Mouse (Mus musculus): ENCODE results near the gene Triobp. TPM values are rescaled to one million over a fixed set of nuclear protein-coding genes. Genes with fewer than 3 reads are reported as not detected.
A peak's percentile ranks its signal among the peaks of the same experiment; 100 is the strongest.

The Triobp gene
- polyA plus RNA-seq, 1 experiment = 35.7 TPM

DNA sequence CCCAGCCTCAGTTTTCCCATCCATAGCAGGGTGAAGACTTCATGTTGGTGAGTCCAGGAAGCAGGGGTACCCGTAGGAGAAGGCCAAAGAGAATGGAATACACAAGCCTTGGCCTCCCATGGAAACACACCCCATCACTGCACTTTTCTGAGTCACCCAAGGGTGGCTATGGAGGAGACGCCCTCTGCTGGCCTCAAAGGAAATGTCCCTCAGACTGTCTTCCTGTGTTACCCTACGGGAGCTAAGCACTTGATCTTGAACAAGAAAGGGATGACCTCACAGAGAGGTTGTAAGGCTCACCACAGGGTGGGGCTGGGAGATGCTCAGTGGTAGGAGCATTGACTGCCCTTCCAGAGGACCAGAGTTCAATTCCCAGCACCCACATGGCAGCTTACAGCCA lies 15.9 kb upstream of the Triobp start:
- Histone ChIP-seq H3K27me3 (ENCODE audit: control insufficient read depth, insufficient read depth, insufficient read length) (no peaks in the 10 kb centered on the region), H3ac (ENCODE audit: control insufficient read depth, insufficient read length, low read depth) (no peak overlapping the region), H3K4me3 (ENCODE audit: insufficient read depth, poor library complexity, severe bottlenecking) (no peak overlapping the region), H3K36me3 (ENCODE audit: control insufficient read depth, insufficient read depth) (peaks cover 37% of the 10 kb centered on the region), H3K79me2 (ENCODE audit: control insufficient read depth, insufficient read depth) (peaks cover 52% of the 10 kb centered on the region), H3K79me3 (ENCODE audit: low read depth) (peaks cover 41% of the 10 kb centered on the region)
- TF ChIP-seq CEBPB (IDR thresholded peaks at IDR 0.05; ENCODE audit: low read depth) (no peak), FOSL1 (IDR thresholded peaks at IDR 0.05; ENCODE audit: insufficient read depth, low read length, poor library complexity, severe bottlenecking) (peak; percentile 17), MAX (IDR thresholded peaks at IDR 0.05) (peak; percentile 65), CTCF (IDR thresholded peaks at IDR 0.05; ENCODE audit: control insufficient read depth, insufficient read depth, insufficient read length) (peak; percentile 80), MYOG (IDR thresholded peaks at IDR 0.05; ENCODE audit: control insufficient read depth, extremely low read depth, insufficient read length) (no peak), USF1 (IDR thresholded peaks at IDR 0.05; ENCODE audit: low read depth) (no peak), MYOD1 (IDR thresholded peaks at IDR 0.05; ENCODE audit: control insufficient read depth, insufficient read length, low read depth) (no peak)

DNA sequence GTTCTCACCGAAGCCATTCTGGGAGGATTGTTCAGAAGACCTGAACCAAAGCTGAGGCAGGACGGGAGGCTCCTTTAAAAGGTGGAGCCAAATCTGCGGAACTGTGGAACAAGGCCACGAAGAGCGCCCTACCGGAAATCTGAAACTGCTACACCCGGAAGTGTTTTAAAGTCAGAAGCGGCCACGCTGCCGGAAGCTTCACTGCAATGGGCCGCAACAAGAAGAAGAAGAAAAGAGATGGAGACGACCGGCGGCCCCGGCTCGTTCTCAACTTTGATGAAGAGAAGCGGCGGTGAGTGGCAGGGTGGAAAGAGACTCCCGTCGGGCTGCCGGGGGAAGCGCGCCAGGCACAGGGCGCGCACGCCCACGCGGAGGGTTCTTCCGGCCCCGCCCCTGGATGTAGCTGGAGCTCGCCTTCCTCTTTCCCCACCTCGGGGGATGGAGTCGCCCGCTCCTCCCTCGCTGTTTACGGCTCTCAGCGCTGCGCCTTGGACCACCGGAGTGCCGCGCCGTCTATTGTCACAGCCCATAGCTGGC lies 12.7 kb upstream of the Triobp start, which contains the start of gene Nol12:
Gene Nol12, plus strand, starts transcription at position 150 of the 537 bp plus-strand sequence.
- Histone ChIP-seq H3K79me2 (ENCODE audit: control insufficient read depth, insufficient read depth) (peaks cover 28% of the 10 kb centered on the region), H3K36me3 (ENCODE audit: control insufficient read depth, insufficient read depth) (peaks cover 45% of the 10 kb centered on the region), H3K4me3 (ENCODE audit: insufficient read depth, poor library complexity, severe bottlenecking) (peak within 1 kb of the TSS; percentile 92), H3ac (ENCODE audit: control insufficient read depth, insufficient read length, low read depth) (peak within 1 kb of the TSS; percentile 92), H3K27me3 (ENCODE audit: control insufficient read depth, insufficient read depth, insufficient read length) (no peaks in the 10 kb centered on the region), H3K79me3 (ENCODE audit: low read depth) (peaks cover 15% of the 10 kb centered on the region)
- TF ChIP-seq USF1 (IDR thresholded peaks at IDR 0.05; ENCODE audit: low read depth) = peak; percentile 29
- TF ChIP-seq MAX (IDR thresholded peaks at IDR 0.05) = peak; percentile 92
- no peak for TF ChIP-seq CTCF (IDR thresholded peaks at IDR 0.05; ENCODE audit: control insufficient read depth, insufficient read depth, insufficient read length)

GRCm38 (mm10) chr15:78936403-78936802 lies 11.1 kb upstream of the Triobp start:
- no peaks in the 10 kb centered on the region for H3K27me3 ChIP-seq (ENCODE audit: control insufficient read depth, insufficient read depth, insufficient read length)
- H3K4me3 ChIP-seq (ENCODE audit: insufficient read depth, poor library complexity, severe bottlenecking) = no peak overlapping the region
- peaks cover 14% of the 10 kb centered on the region for H3K79me3 ChIP-seq (ENCODE audit: low read depth)
- peaks cover 52% of the 10 kb centered on the region for H3K36me3 ChIP-seq (ENCODE audit: control insufficient read depth, insufficient read depth)
- peaks cover 24% of the 10 kb centered on the region for H3K79me2 ChIP-seq (ENCODE audit: control insufficient read depth, insufficient read depth)
- TF ChIP-seq FOSL1 (IDR thresholded peaks at IDR 0.05; ENCODE audit: insufficient read depth, low read length, poor library complexity, severe bottlenecking) (no peak), CTCF (IDR thresholded peaks at IDR 0.05; ENCODE audit: control insufficient read depth, insufficient read depth, insufficient read length) (no peak), MYOG (IDR thresholded peaks at IDR 0.05; ENCODE audit: control insufficient read depth, extremely low read depth, insufficient read length) (no peak), CEBPB (IDR thresholded peaks at IDR 0.05; ENCODE audit: low read depth) (no peak), MYOD1 (IDR thresholded peaks at IDR 0.05; ENCODE audit: control insufficient read depth, insufficient read length, low read depth) (no peak), USF1 (IDR thresholded peaks at IDR 0.05; ENCODE audit: low read depth) (no peak), MAX (IDR thresholded peaks at IDR 0.05) (no peak)
- no peak overlapping the region for H3ac ChIP-seq (ENCODE audit: control insufficient read depth, insufficient read length, low read depth)

DNA sequence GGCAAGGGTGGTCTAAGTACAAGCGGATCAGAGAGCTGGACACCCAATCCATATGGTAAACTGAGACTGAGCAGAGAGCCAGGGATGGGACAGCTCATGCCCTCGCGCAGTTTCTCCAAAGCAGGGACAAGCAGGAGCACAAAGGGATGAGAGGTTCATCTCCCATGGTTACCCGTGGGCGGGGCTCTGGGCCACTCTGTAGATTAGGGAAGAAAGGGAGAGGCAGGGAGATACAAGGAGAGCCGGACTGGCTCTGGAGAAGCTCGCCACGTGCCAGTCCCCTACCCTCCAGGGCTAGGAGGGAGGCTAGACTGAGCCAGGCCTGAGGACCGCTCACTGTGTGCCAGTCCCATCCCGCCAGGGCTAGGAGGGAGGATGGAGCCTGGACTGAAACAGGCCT lies 10.2 kb upstream of the Triobp start:
- peaks cover 24% of the 10 kb centered on the region for H3K79me2 ChIP-seq (ENCODE audit: control insufficient read depth, insufficient read depth)
- H3K36me3 ChIP-seq (ENCODE audit: control insufficient read depth, insufficient read depth) = peaks cover 60% of the 10 kb centered on the region

DNA sequence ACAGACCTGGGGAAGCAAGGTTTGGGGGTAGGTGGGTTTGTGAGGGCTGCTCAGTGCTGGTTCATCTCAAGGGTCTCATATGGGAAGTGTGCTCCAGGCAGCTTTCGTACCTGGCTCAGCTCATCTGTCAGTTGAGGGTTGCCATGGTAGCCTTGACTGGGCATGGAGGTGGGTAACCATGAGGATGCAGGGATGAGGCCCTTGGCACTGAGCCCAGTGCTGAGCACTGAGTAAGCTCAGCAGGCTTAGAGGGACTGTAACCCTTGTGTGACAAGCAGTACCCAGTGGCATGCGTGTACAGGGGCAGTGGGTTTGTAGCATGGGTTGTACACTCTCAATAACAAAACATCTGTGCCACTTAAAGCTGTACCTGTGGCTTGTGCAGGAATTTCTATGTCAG lies 9.6 kb upstream of the Triobp start:
- H3K36me3 ChIP-seq (ENCODE audit: control insufficient read depth, insufficient read depth) = peaks cover 60% of the 10 kb centered on the region
- no peaks in the 10 kb centered on the region for H3K27me3 ChIP-seq (ENCODE audit: control insufficient read depth, insufficient read depth, insufficient read length)
- peaks cover 24% of the 10 kb centered on the region for H3K79me2 ChIP-seq (ENCODE audit: control insufficient read depth, insufficient read depth)
- TF ChIP-seq MYOG (IDR thresholded peaks at IDR 0.05; ENCODE audit: control insufficient read depth, extremely low read depth, insufficient read length) (no peak), CTCF (IDR thresholded peaks at IDR 0.05; ENCODE audit: control insufficient read depth, insufficient read depth, insufficient read length) (no peak), MAX (IDR thresholded peaks at IDR 0.05) (no peak), USF1 (IDR thresholded peaks at IDR 0.05; ENCODE audit: low read depth) (no peak), MYOD1 (IDR thresholded peaks at IDR 0.05; ENCODE audit: control insufficient read depth, insufficient read length, low read depth) (no peak), FOSL1 (IDR thresholded peaks at IDR 0.05; ENCODE audit: insufficient read depth, low read length, poor library complexity, severe bottlenecking) (no peak), CEBPB (IDR thresholded peaks at IDR 0.05; ENCODE audit: low read depth) (no peak)
- peaks cover 14% of the 10 kb centered on the region for H3K79me3 ChIP-seq (ENCODE audit: low read depth)
- no peak overlapping the region for H3K4me3 ChIP-seq (ENCODE audit: insufficient read depth, poor library complexity, severe bottlenecking)
- H3ac ChIP-seq (ENCODE audit: control insufficient read depth, insufficient read length, low read depth) = no peak overlapping the region

More for the DNA sequence above, 10.2 kb upstream of the Triobp start:
- TF ChIP-seq MYOD1 (IDR thresholded peaks at IDR 0.05; ENCODE audit: control insufficient read depth, insufficient read length, low read depth) (no peak), CTCF (IDR thresholded peaks at IDR 0.05; ENCODE audit: control insufficient read depth, insufficient read depth, insufficient read length) (no peak), MAX (IDR thresholded peaks at IDR 0.05) (no peak), MYOG (IDR thresholded peaks at IDR 0.05; ENCODE audit: control insufficient read depth, extremely low read depth, insufficient read length) (no peak), USF1 (IDR thresholded peaks at IDR 0.05; ENCODE audit: low read depth) (no peak), CEBPB (IDR thresholded peaks at IDR 0.05; ENCODE audit: low read depth) (no peak), FOSL1 (IDR thresholded peaks at IDR 0.05; ENCODE audit: insufficient read depth, low read length, poor library complexity, severe bottlenecking) (no peak)
- H3ac ChIP-seq (ENCODE audit: control insufficient read depth, insufficient read length, low read depth) = peak overlapping the region; percentile 38
- H3K4me3 ChIP-seq (ENCODE audit: insufficient read depth, poor library complexity, severe bottlenecking) = no peak overlapping the region
- H3K27me3 ChIP-seq (ENCODE audit: control insufficient read depth, insufficient read depth, insufficient read length) = no peaks in the 10 kb centered on the region
- H3K79me3 ChIP-seq (ENCODE audit: low read depth) = peaks cover 14% of the 10 kb centered on the region

- no peaks in the 10 kb centered on the region for H3K27me3 ChIP-seq (ENCODE audit: control insufficient read depth, insufficient read depth, insufficient read length)
- H3K36me3 ChIP-seq (ENCODE audit: control insufficient read depth, insufficient read depth) = peaks cover 60% of the 10 kb centered on the region
- no peak overlapping the region for H3ac ChIP-seq (ENCODE audit: control insufficient read depth, insufficient read length, low read depth)
- no peak overlapping the region for H3K4me3 ChIP-seq (ENCODE audit: insufficient read depth, poor library complexity, severe bottlenecking)
- TF ChIP-seq MYOG (IDR thresholded peaks at IDR 0.05; ENCODE audit: control insufficient read depth, extremely low read depth, insufficient read length) = no peak
- H3K79me3 ChIP-seq (ENCODE audit: low read depth) = peaks cover 11% of the 10 kb centered on the region
- H3K79me2 ChIP-seq (ENCODE audit: control insufficient read depth, insufficient read depth) = peaks cover 20% of the 10 kb centered on the region
Observed at GRCm38 (mm10) chr15:78940325-78940724, 7.2 kb upstream of the Triobp start.

All from C2C12 (cell line).